9 mouse cellular contexts compared by ENCODE assay signal in genomic region chr11:76253145-76253917, GRCm38 (mm10). TPM values are rescaled to one million over a fixed set of nuclear protein-coding genes. Genes with fewer than 3 reads are reported as not detected.
DNase-seq lines count a peak whose midpoint lies in the region; ATAC-seq lines count a peak whose summit lies in the region.
"Had no signal": no experiment of that assay in that cellular context is flagged by ENCODE, and none has a peak within 500 bp of the region (broad histone marks: within the 10 kb centered on the region; RNA-seq: fewer than 3 reads in every experiment).

No protein-coding gene starts in this region.

- ATAC-seq in hindbrain, embryonic 16.5 days, result peak; percentile 82
- ATAC-seq in megakaryocyte, adult 5-6 weeks (ENCODE audit: poor library complexity, severe bottlenecking), result peak; percentile 98

- H3K4me3 ChIP-seq in hindbrain, embryonic 16.5 days (ENCODE audit: low read length), result no peak overlapping the region
- H3K4me3 ChIP-seq: megakaryocyte, embryonic 14.5 days had no signal

- WGBS in hindbrain, embryonic 16.5 days, result 44% methylated on average over 5 of the region's 5 CpGs

- H3K9me3 ChIP-seq in hindbrain, embryonic 16.5 days (ENCODE audit: control insufficient read depth, low read length), result no peaks in the 10 kb centered on the region
- H3K9me3 ChIP-seq: megakaryocyte, embryonic 14.5 days had no signal

- DNase-seq in NIH3T3 (ENCODE audit: low read depth), result peak; percentile 91
- peak; percentile 94 to 95 for DNase-seq in cerebellum, postnatal 14 days
- peak; percentile 81 to 82 for DNase-seq in frontal cortex, postnatal 25 days (ENCODE audit: low spot score in 2 of 2)
- DNase-seq in layer of hippocampus, postnatal 36 days, result peak; percentile 78 to 84
- DNase-seq in right cerebral cortex, adult 18-20 months, result peak; percentile 78
- DNase-seq in urinary bladder, postnatal 14 days (ENCODE audit: low spot score), result peak; percentile 89

- H3K4me1 ChIP-seq in hindbrain, embryonic 16.5 days (ENCODE audit: control insufficient read depth, insufficient read depth, low read depth, low read length), result peaks cover 9% of the 10 kb centered on the region; the same call in 1 of the 2 replicates

- H3K36me3 ChIP-seq in hindbrain, embryonic 16.5 days (ENCODE audit: control insufficient read depth, insufficient read depth, low read length), result peaks cover 14% of the 10 kb centered on the region

- H3K9ac ChIP-seq in hindbrain, embryonic 16.5 days (ENCODE audit: low read depth, low read length), result no peak overlapping the region

- H3K27ac ChIP-seq in hindbrain, embryonic 16.5 days (ENCODE audit: low read depth, low read length), result no peak overlapping the region

- H3K4me2 ChIP-seq in hindbrain, embryonic 16.5 days (ENCODE audit: low read length), result no peak overlapping the region

- H3K27me3 ChIP-seq in hindbrain, embryonic 16.5 days (replicated peaks; ENCODE audit: control insufficient read depth, insufficient read depth, low read length), result no peaks in the 10 kb centered on the region
- H3K27me3 ChIP-seq: megakaryocyte, embryonic 14.5 days had no signal

RNA-seq across cellular contexts. Expression of gene Glod4, which starts 9.8 kb away (rescaled TPM):
- polyA plus RNA-seq in hindbrain, embryonic 16.5 days (2015; fragmentation: Nextera tagmentation; extraction: Ambion mirVana), result 118 and 125 TPM in 2 replicates
- 10 to 100 TPM; 51.6 to 59.4 TPM for total RNA-seq in layer of hippocampus, postnatal 36 days (2021)
- 41.2 and 63.4 TPM in 2 replicates for total RNA-seq in megakaryocyte, adult 5-6 weeks (2015)
- total RNA-seq in megakaryocyte, adult 5-6 weeks (2017), result 89.6 and 159 TPM in 2 replicates

RNA-seq across cellular contexts. Expression of gene Mrm3, which starts 9.8 kb away (rescaled TPM):
- 25.7 and 26.1 TPM in 2 replicates for polyA plus RNA-seq in hindbrain, embryonic 16.5 days (2015; fragmentation: Nextera tagmentation; extraction: Ambion mirVana)
- 10 to 100 TPM; 16.8 to 17.4 TPM for total RNA-seq in layer of hippocampus, postnatal 36 days (2021)
- 4.5 and 5.9 TPM in 2 replicates for total RNA-seq in megakaryocyte, adult 5-6 weeks (2015)
- 7.5 and 8.6 TPM in 2 replicates for total RNA-seq in megakaryocyte, adult 5-6 weeks (2017)

RNA-seq across cellular contexts. Expression of gene Gemin4, which starts 35.9 kb away (rescaled TPM):
- polyA plus RNA-seq in hindbrain, embryonic 16.5 days (2015; fragmentation: Nextera tagmentation; extraction: Ambion mirVana), result 12.0 and 15.1 TPM in 2 replicates
- total RNA-seq in layer of hippocampus, postnatal 36 days (2021), result 1 to 10 TPM; 6.5 to 8.2 TPM
- 2.1 and 6.1 TPM in 2 replicates for total RNA-seq in megakaryocyte, adult 5-6 weeks (2015)
- total RNA-seq in megakaryocyte, adult 5-6 weeks (2017), result 2.9 and 6.0 TPM in 2 replicates

RNA-seq across cellular contexts. Expression of gene Dbil5, which starts 35.9 kb away (rescaled TPM):
- polyA plus RNA-seq in hindbrain, embryonic 16.5 days (2015; fragmentation: Nextera tagmentation; extraction: Ambion mirVana), result 0.69 and 0.78 TPM in 2 replicates
- total RNA-seq in layer of hippocampus, postnatal 36 days (2021), result 1 to 10 TPM in 1 of 2 experiments, under 1 TPM in 1; 0.65 to 1.2 TPM
- not detected in 2 replicates for total RNA-seq in megakaryocyte, adult 5-6 weeks (2015)
- not detected in 2 replicates for total RNA-seq in megakaryocyte, adult 5-6 weeks (2017)
